Mouse (Mus musculus): ENCODE measurements around the gene Gatad2a. TPM values are rescaled to one million over a fixed set of nuclear protein-coding genes. Genes with fewer than 3 reads are reported as not detected.

Gatad2a gene
- polyA plus RNA-seq, 1 experiment from 2014 or later, result 24.8 TPM

- H3K9ac ChIP-seq (replicated peaks), result no peak overlapping the region
- H3K27ac ChIP-seq (replicated peaks), result no peak overlapping the region
- H3K4me1 ChIP-seq, result peaks cover 19% of the 10 kb centered on the region
- H3K4me3 ChIP-seq (replicated peaks), result no peak overlapping the region
- H3K36me3 ChIP-seq, result peaks cover 43% of the 10 kb centered on the region
- no peaks in the 10 kb centered on the region for H3K27me3 ChIP-seq (replicated peaks)
- no peak overlapping the region for H3K4me2 ChIP-seq
- H3K9me3 ChIP-seq (replicated peaks), result no peaks in the 10 kb centered on the region
- no peak for ATAC-seq (ENCODE audit: low FRiP score)
- 91% methylated on average over 2 of the region's 2 CpGs for WGBS
Observed at GRCm38 (mm10) chr8:69907106-69907505, 89.1 kb downstream of the Gatad2a start.

GRCm38 (mm10) chr8:69906260-69906659 lies 89.9 kb downstream of the Gatad2a start:
- ATAC-seq (ENCODE audit: low FRiP score), result no peak
- Histone ChIP-seq H3K27me3 (replicated peaks) (no peaks in the 10 kb centered on the region), H3K4me2 (no peak overlapping the region), H3K36me3 (peaks cover 36% of the 10 kb centered on the region), H3K9me3 (replicated peaks) (no peaks in the 10 kb centered on the region), H3K4me3 (replicated peaks) (no peak overlapping the region), H3K9ac (replicated peaks) (no peak overlapping the region), H3K27ac (replicated peaks) (no peak overlapping the region), H3K4me1 (peaks cover 24% of the 10 kb centered on the region)
- WGBS, result 88% methylated on average over 2 of the region's 2 CpGs

- no peak overlapping the region for H3K9ac ChIP-seq (replicated peaks)
- peak overlapping the region; percentile 77 for H3K27ac ChIP-seq (replicated peaks)
- no peaks in the 10 kb centered on the region for H3K9me3 ChIP-seq (replicated peaks)
- no peak for ATAC-seq (ENCODE audit: low FRiP score)
- 87% methylated on average over 8 of the region's 8 CpGs for WGBS
- H3K4me3 ChIP-seq (replicated peaks), result no peak overlapping the region
- H3K36me3 ChIP-seq, result peaks cover 16% of the 10 kb centered on the region
- peak overlapping the region; percentile 99 for H3K4me2 ChIP-seq
- peaks cover 42% of the 10 kb centered on the region for H3K4me1 ChIP-seq
- no peaks in the 10 kb centered on the region for H3K27me3 ChIP-seq (replicated peaks)
Observed at GRCm38 (mm10) chr8:69904096-69904495, 92.1 kb downstream of the Gatad2a start.

GRCm38 (mm10) chr8:69903063-69903542 lies 93.1 kb downstream of the Gatad2a start:
- Histone ChIP-seq H3K4me3 (replicated peaks) (peak overlapping the region; percentile 77), H3K36me3 (peaks cover 10% of the 10 kb centered on the region), H3K27me3 (replicated peaks) (no peaks in the 10 kb centered on the region), H3K4me2 (peak overlapping the region; percentile 99), H3K9ac (replicated peaks) (peak overlapping the region; percentile 69), H3K9me3 (replicated peaks) (no peaks in the 10 kb centered on the region), H3K27ac (replicated peaks) (peak overlapping the region; percentile 93), H3K4me1 (peaks cover 50% of the 10 kb centered on the region)
- ATAC-seq (ENCODE audit: low FRiP score), result peak; percentile 89
- under 1% methylated on average over 45 of the region's 45 CpGs for WGBS

- Histone ChIP-seq H3K9ac (replicated peaks) (peak within 1 kb of the TSS; percentile 78), H3K27me3 (replicated peaks) (no peaks in the 10 kb centered on the region), H3K27ac (replicated peaks) (peak within 1 kb of the TSS; percentile 93), H3K4me1 (peaks cover 57% of the 10 kb centered on the region), H3K4me2 (peak within 1 kb of the TSS; percentile 99), H3K36me3 (peaks cover 4% of the 10 kb centered on the region; the same call in 1 of the 2 replicates), H3K4me3 (replicated peaks) (peak within 1 kb of the TSS; percentile 77), H3K9me3 (replicated peaks) (no peaks in the 10 kb centered on the region)
- ATAC-seq (ENCODE audit: low FRiP score), result peak; percentile 43
- 3% methylated on average over 89 of the region's 89 CpGs for WGBS
Observed at GRCm38 (mm10) chr8:69902163-69903062, 93.8 kb downstream of the Gatad2a start, which contains the start of the genes Tssk6, Ndufa13 and Yjefn3. TSS of gene Tssk6 (plus strand) at chr8:69902184. TSS of gene Ndufa13 (minus strand) at chr8:69902558. TSS of gene Yjefn3 (minus strand) at chr8:69902712.

- WGBS, result 1% methylated on average over 41 of the region's 41 CpGs
- Histone ChIP-seq H3K9ac (replicated peaks) (peak overlapping the region; percentile 78), H3K27me3 (replicated peaks) (no peaks in the 10 kb centered on the region), H3K36me3 (no peaks in the 10 kb centered on the region), H3K4me3 (replicated peaks) (peak overlapping the region; percentile 77), H3K4me1 (peaks cover 65% of the 10 kb centered on the region), H3K9me3 (replicated peaks) (no peaks in the 10 kb centered on the region), H3K4me2 (peak overlapping the region; percentile 99), H3K27ac (replicated peaks) (peak overlapping the region; percentile 93)
- peak; percentile 70 for ATAC-seq (ENCODE audit: low FRiP score)
Observed at GRCm38 (mm10) chr8:69901484-69902162, 94.6 kb downstream of the Gatad2a start.

- ATAC-seq (ENCODE audit: low FRiP score), result no peak; the same call in 1 of the 2 replicates
- Histone ChIP-seq H3K27ac (replicated peaks) (peak overlapping the region; percentile 93), H3K36me3 (no peaks in the 10 kb centered on the region), H3K27me3 (replicated peaks) (no peaks in the 10 kb centered on the region), H3K9ac (replicated peaks) (peak overlapping the region; percentile 78), H3K4me1 (peaks cover 71% of the 10 kb centered on the region), H3K4me3 (replicated peaks) (peak overlapping the region; percentile 77), H3K4me2 (peak overlapping the region; percentile 99), H3K9me3 (replicated peaks) (no peaks in the 10 kb centered on the region)
- 15% methylated on average over 12 of the region's 12 CpGs for WGBS
Observed at GRCm38 (mm10) chr8:69900895-69901451, 95.2 kb downstream of the Gatad2a start.

GRCm38 (mm10) chr8:69899876-69900275 lies 96.3 kb downstream of the Gatad2a start:
- ATAC-seq (ENCODE audit: low FRiP score), result no peak
- Histone ChIP-seq H3K27me3 (replicated peaks) (no peaks in the 10 kb centered on the region), H3K4me2 (peak overlapping the region; percentile 99; the same call in 1 of the 2 replicates), H3K9ac (replicated peaks) (no peak overlapping the region), H3K36me3 (no peaks in the 10 kb centered on the region), H3K27ac (replicated peaks) (no peak overlapping the region), H3K9me3 (replicated peaks) (no peaks in the 10 kb centered on the region), H3K4me1 (peaks cover 81% of the 10 kb centered on the region), H3K4me3 (replicated peaks) (peak overlapping the region; percentile 77; the same call in 1 of the 2 replicates)
- WGBS, result 98% methylated on average over 2 of the region's 2 CpGs

GRCm38 (mm10) chr8:69897857-69898256 lies 98.3 kb downstream of the Gatad2a start:
- Histone ChIP-seq H3K27ac (replicated peaks) (no peak overlapping the region), H3K36me3 (peaks cover 6% of the 10 kb centered on the region; the same call in 1 of the 2 replicates), H3K4me1 (peaks cover 78% of the 10 kb centered on the region), H3K9ac (replicated peaks) (no peak overlapping the region), H3K27me3 (replicated peaks) (no peaks in the 10 kb centered on the region), H3K4me2 (no peak overlapping the region), H3K4me3 (replicated peaks) (no peak overlapping the region), H3K9me3 (replicated peaks) (no peaks in the 10 kb centered on the region)
- ATAC-seq (ENCODE audit: low FRiP score), result no peak
- 88% methylated on average over 6 of the region's 6 CpGs for WGBS

- Histone ChIP-seq H3K36me3 (peaks cover 6% of the 10 kb centered on the region; the same call in 1 of the 2 replicates), H3K4me1 (peaks cover 69% of the 10 kb centered on the region)
Observed at GRCm38 (mm10) chr8:69895772-69896451, 100.3 kb downstream of the Gatad2a start.

More at GRCm38 (mm10) chr8:69895772-69896451, 100.3 kb downstream of the Gatad2a start:
- Histone ChIP-seq H3K4me3 (replicated peaks) (no peak overlapping the region), H3K27me3 (replicated peaks) (no peaks in the 10 kb centered on the region), H3K4me2 (no peak overlapping the region), H3K9ac (replicated peaks) (no peak overlapping the region), H3K27ac (replicated peaks) (no peak overlapping the region), H3K9me3 (replicated peaks) (no peaks in the 10 kb centered on the region)
- WGBS, result 65% methylated on average over 4 of the region's 4 CpGs
- no peak for ATAC-seq (ENCODE audit: low FRiP score)

Measured in neural tube, embryonic 15.5 days (tissue).